Mouse (Mus musculus): ENCODE results near the gene Serpinb6b.

DNA sequence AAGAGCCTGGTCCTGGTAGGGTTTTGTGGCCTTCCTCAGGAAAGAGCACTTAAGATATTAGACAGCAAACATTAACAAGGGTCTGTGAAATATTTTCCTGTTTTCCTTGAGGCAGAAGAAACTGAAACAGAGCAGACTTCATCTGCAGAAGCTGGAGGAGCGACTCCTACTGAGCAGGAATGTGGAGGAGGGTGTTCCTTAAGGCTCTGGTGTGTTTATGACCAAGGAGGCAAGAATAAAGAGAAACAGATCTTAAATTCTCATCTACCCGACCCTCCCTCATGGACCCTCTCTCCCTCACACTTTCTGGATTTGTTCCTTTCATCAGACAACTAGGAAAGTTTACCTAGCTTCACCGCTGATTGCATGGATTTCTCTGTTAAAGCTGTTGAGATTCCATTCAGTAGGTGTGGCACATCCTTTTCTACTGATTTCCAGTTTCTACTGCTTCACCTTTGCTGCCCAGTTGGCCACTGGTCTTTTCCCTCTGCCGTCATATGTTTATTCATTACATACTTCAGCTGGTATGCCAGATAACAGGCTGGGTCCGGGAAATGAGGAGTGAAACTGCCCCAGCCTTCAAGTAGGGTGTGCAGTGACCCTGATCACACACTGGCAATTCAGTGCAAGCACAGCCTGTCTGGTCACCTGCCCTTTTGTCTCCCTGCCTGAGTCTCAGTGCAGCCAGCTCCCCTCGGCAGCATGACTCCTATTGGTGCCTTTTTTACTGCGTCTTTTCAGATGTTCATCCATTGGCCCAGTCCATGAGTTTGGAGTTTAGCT lies 40.2 kb upstream of the Serpinb6b start:
- no peak for TF ChIP-seq CTCF (IDR thresholded peaks at IDR 0.05; ENCODE audit: low read depth, low read length)
- TF ChIP-seq POLR2A (IDR thresholded peaks at IDR 0.05; ENCODE audit: borderline replicate concordance, low read depth, low read length): no peak
